Mouse (Mus musculus) c-Kit-positive CD71-positive TER-119-negative erythroid progenitor cells, embryonic 14.5 days (primary cell): ENCODE data around the gene Strada.
"Not testable (repeated sequence)": the region's sequence is repeated elsewhere in the genome, so short reads cannot be mapped to it uniquely, and the experiment has no call there.

ENCODE experiments used
- DNase-seq: peaks from one replicate; pipeline ENCODE4 v3.0.0-alpha.2; 2013; ENCODE audit warnings: low read depth

The Strada gene

GRCm38 (mm10) chr11:106202123-106202465, at the start of gene Strada:
TSS of gene Strada (minus strand) at chr11:106202168.
- no peak for DNase-seq

DNA sequence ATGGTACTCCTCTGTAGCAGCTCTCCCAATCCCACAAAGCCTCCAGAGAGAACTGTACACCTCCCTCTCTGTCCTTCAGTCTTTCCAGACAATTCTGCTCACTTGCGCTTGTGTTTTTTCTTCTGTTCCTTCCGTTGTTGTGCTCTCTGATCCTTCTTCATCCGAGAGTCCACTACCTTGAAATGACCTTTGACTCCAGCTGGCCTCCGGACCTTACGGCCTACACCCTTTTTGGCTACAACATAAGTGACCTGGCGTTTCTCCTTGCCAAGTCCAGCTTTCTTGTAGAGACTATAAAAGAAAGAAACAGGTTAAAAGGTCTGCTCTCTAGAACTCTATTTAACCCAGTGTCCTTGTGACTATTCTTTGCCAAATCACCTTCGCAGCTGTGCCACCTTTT, 47.4 kb upstream of the Strada start:
- no peak for DNase-seq

DNA sequence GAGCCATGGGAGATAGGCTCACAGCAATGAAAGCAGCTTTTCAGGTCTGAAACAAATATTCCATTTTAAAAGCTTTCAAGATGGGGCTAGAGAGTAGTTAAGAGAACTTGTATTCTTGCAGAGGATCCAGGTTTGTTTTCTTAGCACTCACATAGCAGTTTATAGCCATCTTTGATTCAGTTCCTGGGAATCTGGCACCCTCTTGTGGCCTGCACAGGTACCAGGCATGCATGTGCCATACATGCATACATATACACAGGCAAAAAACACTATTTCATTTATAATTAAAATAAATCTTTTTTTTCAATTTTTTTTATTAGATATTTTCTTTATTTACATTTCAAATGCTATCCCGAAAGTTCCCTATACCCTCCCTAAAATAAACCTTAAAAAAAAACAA, 44.9 kb upstream of the Strada start:
- DNase-seq = no peak

- DNase-seq = not testable (repeated sequence)
These were observed 32.0 kb upstream of the Strada start for GRCm38 (mm10) chr11:106233978-106234377.

- DNase-seq = no peak
These were observed 18.6 kb upstream of the Strada start for GRCm38 (mm10) chr11:106220603-106221002.

- DNase-seq = peak; percentile 92
These were observed 14.9 kb upstream of the Strada start, which contains the start of gene Ddx42 for GRCm38 (mm10) chr11:106216730-106217490. TSS of gene Ddx42 (plus strand) at chr11:106216926.

- peak; percentile 96 for DNase-seq
These were observed 14.2 kb upstream of the Strada start, which contains the start of gene Ccdc47 for GRCm38 (mm10) chr11:106215927-106216729. TSS of gene Ccdc47 (minus strand) at chr11:106216344.

- DNase-seq = no peak
These were observed 13.5 kb upstream of the Strada start for GRCm38 (mm10) chr11:106215450-106215859.

GRCm38 (mm10) chr11:106214856-106215255, 12.9 kb upstream of the Strada start:
- DNase-seq = no peak

GRCm38 (mm10) chr11:106212771-106213170, 10.8 kb upstream of the Strada start:
- no peak for DNase-seq

DNA sequence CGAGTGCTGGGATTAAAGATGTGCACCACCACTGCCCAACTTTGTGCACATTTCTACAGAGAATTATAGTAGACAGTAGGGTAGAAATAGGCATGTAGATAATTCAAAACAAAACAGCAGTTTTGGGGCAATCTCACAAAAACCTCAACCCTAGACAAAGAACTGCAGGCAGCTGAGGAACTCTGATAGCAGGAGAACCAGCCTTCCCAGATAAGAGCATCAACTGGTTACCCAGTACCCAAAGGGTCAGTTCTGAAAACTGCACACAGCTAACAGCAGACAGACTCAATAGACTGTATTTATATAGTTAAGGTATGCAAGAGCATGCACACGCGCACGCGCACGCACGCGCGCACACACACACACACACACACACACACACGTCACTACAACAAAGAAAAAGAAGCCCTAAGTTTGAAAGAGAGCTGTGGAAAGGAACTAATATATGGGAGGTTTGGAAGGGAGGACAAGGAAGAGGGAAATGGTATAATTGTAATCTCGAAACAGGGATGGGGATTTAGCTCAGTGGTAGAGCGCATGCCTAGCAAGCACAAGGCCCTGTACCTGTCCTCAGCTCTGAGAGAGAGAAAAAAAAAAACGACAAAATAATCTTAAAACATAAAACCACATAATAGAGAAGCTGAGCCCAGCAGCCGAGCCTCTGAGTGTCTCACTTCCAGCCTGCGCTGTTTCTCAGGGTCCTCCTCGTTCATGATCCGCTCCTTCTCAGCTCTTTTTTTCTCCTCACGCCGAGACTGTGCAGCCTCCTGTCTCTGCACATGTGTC, 438 bp downstream of the Strada start:
- DNase-seq = no peak

- DNase-seq = no peak
These were observed 1.2 kb downstream of the Strada start for GRCm38 (mm10) chr11:106200756-106201155.

- not testable (repeated sequence) for DNase-seq
These were observed 2.0 kb downstream of the Strada start for GRCm38 (mm10) chr11:106199997-106200396.

- no peak for DNase-seq
These were observed 3.7 kb downstream of the Strada start for GRCm38 (mm10) chr11:106198277-106198676.

DNA sequence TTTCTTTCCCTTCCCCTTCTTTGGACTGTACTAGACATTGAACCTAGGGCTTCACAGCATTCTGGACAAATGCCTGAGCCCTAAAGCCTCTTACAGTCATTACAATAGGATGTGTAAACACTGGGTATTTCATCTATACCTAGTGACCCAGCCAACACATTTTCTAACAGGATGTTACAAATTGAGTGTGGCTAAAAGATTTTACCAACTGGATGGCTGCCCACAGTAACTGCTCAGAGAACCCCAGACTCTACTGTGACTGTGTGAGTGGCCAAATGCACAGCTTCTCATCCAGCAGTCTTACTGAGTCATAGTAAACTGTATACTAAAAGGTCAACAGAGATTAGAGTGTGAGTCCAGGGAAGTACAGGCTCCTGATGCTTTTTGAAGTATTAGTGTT, 6.6 kb downstream of the Strada start:
- no peak for DNase-seq

DNA sequence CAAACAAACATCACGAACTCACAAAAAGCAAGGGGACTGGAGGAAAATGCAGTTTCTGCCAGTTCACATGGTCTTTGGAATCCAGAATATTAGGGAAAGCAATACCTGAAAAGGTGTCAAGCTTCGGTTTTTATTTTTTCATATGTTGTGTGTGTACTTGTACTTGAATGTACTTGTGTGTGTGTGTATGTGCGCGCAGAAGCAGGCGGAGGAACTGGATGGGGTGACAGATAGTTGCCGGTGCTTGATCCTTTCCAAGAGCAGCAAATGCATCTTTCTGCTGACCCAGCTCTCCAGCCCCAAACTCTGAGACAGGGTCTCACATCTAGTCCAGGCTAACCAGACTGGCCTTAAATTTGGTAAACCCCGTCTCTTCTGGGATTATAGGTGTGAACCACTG, 7.1 kb downstream of the Strada start:
- DNase-seq = no peak

GRCm38 (mm10) chr11:106194155-106194541, 7.8 kb downstream of the Strada start:
- DNase-seq = no peak

- DNase-seq = peak; percentile 96
These were observed 8.4 kb downstream of the Strada start for GRCm38 (mm10) chr11:106193371-106194154.

DNA sequence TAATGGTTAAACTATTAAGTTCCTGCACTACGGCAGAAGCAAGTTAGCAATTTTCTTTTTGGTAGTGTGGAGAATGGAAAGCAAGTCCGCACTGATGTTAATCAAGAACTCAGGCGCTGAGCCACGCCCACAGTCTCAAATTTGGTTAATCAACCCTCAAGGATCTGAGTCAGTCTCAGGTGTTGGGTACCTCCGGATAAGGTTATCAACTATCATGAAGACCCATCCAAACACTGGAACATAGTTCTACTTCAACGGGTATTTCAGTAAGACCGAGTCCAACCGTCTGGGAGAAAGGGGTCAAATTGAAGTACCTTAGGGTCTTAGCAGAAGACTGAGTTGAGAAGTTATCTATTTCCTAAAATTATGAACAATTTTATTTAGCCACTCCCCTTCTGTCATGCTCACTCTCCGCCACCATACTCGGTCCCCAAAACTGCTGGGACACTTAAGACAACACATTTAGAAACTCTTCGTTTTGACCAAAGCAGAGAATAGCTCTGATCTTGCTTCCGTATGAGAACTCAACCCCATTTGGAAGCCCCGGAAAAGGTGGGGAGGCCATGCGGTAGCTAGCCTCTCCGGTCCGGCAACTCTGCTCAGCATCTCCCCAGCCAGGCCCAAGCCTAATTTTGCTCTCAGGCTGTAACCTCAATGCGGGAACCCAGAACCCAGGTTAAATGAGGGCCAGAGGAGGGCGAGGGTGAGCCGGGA, 9.2 kb downstream of the Strada start:
- peak; percentile 46 for DNase-seq

DNA sequence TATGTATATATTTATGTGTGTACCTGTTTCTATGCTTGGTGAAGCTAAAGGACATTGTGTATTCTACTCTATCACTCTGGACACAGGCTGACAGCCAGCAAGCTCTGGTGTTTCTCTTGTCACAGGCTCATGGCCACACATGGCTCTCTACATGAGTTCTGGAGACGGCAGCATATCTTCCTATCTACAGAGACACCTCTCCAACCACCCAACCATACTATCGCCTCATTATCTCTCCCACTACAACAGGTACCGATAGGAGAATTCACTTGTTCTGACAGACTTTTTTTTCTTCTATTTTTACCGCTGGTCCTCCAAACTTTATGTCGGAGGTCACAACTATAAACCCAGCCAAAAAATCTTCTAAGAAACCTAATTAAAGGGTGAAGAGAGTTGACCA, 9.7 kb downstream of the Strada start:
- DNase-seq = no peak

GRCm38 (mm10) chr11:106191716-106192115, 10.3 kb downstream of the Strada start:
- DNase-seq = no peak
